Mouse (Mus musculus) brain, embryonic 14.5 days (tissue): ENCODE measurements around the gene Vps9d1.

ENCODE experiments used
- CTCF ChIP-seq: fragments of 200-500 bp; IDR thresholded peaks from 2 replicates; pipeline ENCODE4 v1.5.1; 2012; ENCODE audit warnings: inconsistent platforms, mild to moderate bottlenecking, moderate library complexity, borderline replicate concordance; ENCODE audit not compliant: insufficient read depth, insufficient read length; ENCODE audit errors: extremely low read depth
- POLR2A ChIP-seq: fragments of 200-500 bp; IDR thresholded peaks from 2 replicates; pipeline ENCODE4 v1.6.1; 2012; ENCODE audit warnings: mild to moderate bottlenecking, inconsistent platforms, borderline replicate concordance; ENCODE audit not compliant: poor library complexity, insufficient read depth, insufficient read length, severe bottlenecking; ENCODE audit errors: extremely low read depth

DNA sequence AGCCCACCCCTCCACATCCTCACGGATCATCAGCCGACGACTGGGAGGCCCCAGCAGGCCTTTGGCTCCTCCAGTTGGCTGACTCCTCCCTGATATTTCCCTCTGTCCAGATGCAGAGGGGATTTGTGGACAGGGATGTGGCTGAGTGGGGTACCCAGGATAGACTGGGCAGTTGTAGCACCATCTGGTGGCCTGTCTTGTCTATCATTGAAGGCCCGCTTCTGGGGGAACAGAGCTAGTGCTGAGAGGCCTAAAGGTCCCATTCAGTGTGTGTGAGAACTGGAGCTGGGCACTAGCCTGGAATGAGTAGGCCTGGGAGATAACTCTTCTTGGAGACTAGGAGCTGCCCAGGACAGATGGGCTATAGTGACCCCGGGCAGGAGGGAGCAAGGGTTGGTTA, 22.4 kb downstream of the Vps9d1 start:
- TF ChIP-seq CTCF, result peak; percentile 25; the same call in 1 of the 2 replicates
- no peak for TF ChIP-seq POLR2A
